In the genomic region with DNA sequence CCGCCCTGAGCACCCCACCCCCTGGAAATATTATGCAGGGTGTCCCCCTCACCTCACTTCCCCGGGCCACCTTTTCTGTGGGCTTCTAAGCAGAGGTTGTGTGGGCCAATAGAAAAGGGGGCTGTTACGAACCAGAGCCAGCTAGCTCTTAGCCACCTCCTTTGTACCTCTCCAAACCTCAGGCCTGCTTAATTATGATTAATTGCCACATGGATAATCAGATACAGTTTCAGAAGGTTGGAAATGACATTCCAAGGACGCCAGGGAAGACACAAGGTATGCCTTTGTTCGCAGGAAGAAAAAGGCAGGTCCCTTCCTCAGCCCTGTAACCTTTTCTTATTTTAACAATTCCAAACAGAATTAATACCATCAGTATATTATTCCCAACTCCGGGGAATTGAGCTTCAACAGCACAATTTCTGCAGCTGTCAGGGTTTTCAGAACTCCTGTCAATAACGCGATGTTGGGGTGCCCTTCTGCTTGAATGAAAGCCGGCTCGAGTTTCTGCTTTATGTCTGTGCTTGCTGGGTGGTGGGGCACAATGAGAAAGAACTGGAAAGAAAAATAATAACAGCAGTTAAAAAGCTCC, we compare ENCODE assay signal across 10 mouse cellular contexts.
A peak's percentile ranks its signal among the peaks of the same experiment; 100 is the strongest.
DNase-seq lines count a peak whose midpoint lies in the region; ATAC-seq and TF ChIP-seq lines count a peak whose summit lies in the region.
"Had no signal": no experiment of that assay in that cellular context is flagged by ENCODE, and none has a peak within 500 bp of the region (broad histone marks: within the 10 kb centered on the region; RNA-seq: fewer than 3 reads in every experiment).

No protein-coding gene starts in this region.

- H3K36me3 ChIP-seq in kidney, adult 2 months (ENCODE audit: control insufficient read depth, insufficient read depth, low read length), result no peaks in the 10 kb centered on the region
- H3K36me3 ChIP-seq in embryonic facial prominence, embryonic 14.5 days (ENCODE audit: control insufficient read depth, insufficient read depth, low read length), result no peaks in the 10 kb centered on the region
- no peaks in the 10 kb centered on the region for H3K36me3 ChIP-seq in hindbrain, embryonic 12.5 days
- H3K36me3 ChIP-seq in midbrain, embryonic 15.5 days (replicated peaks), result no peaks in the 10 kb centered on the region

- no peak overlapping the region for H3K4me3 ChIP-seq in kidney, adult 2 months (ENCODE audit: insufficient read depth, low read depth, low read length)
- H3K4me3 ChIP-seq in embryonic facial prominence, embryonic 14.5 days (ENCODE audit: low read depth, low read length), result no peak overlapping the region
- H3K4me3 ChIP-seq in hindbrain, embryonic 12.5 days, result no peak overlapping the region
- H3K4me3 ChIP-seq in midbrain, embryonic 15.5 days, result no peak overlapping the region

- no peak for DNase-seq in kidney, adult 2 months
- no peak for DNase-seq in kidney, adult 18-20 months
- DNase-seq in embryonic facial prominence, embryonic 14.5 days (ENCODE audit: low spot score), result peak; percentile 77
- DNase-seq in yolk sac, embryonic 10.5 days (ENCODE audit: low spot score), result no peak
- DNase-seq in layer of hippocampus, adult 11-12 months (ENCODE audit: low spot score), result no peak
- DNase-seq: adrenal gland, adult 2 months; right cerebral cortex, postnatal 14 days had no signal

- ATAC-seq in embryonic facial prominence, embryonic 14.5 days (ENCODE audit: low read depth), result peak; percentile 53
- no peak for ATAC-seq in hindbrain, embryonic 12.5 days (ENCODE audit: low FRiP score)
- ATAC-seq in midbrain, embryonic 15.5 days (replicated peaks), result 0 out of 2 replicates have a peak, but pooled peaks have one; percentile 20
- ATAC-seq in frontal cortex, adult (ENCODE audit: low TSS enrichment), result no peak

- peaks cover 16% of the 10 kb centered on the region for H3K4me1 ChIP-seq in kidney, adult 2 months (ENCODE audit: control insufficient read depth, insufficient read depth, low read length)
- peaks cover 25% of the 10 kb centered on the region for H3K4me1 ChIP-seq in embryonic facial prominence, embryonic 14.5 days (ENCODE audit: control insufficient read depth, insufficient read depth, low read length)
- peaks cover 25% of the 10 kb centered on the region for H3K4me1 ChIP-seq in hindbrain, embryonic 12.5 days
- H3K4me1 ChIP-seq in midbrain, embryonic 15.5 days, result peaks cover 29% of the 10 kb centered on the region

- TF ChIP-seq POLR2A in kidney, adult 2 months (IDR thresholded peaks at IDR 0.05; ENCODE audit: low read depth, low read length), result no peak

- peak overlapping the region; percentile 63; the same call in 1 of the 2 replicates for H3K27ac ChIP-seq in kidney, adult 2 months (ENCODE audit: insufficient read depth, low read depth, low read length)
- H3K27ac ChIP-seq in embryonic facial prominence, embryonic 14.5 days (replicated peaks; ENCODE audit: low read depth, low read length), result peak overlapping the region; percentile 80
- peak overlapping the region; percentile 73 for H3K27ac ChIP-seq in hindbrain, embryonic 12.5 days
- H3K27ac ChIP-seq in midbrain, embryonic 15.5 days, result peak overlapping the region; percentile 65

- H3K4me2 ChIP-seq in embryonic facial prominence, embryonic 14.5 days (ENCODE audit: low read depth, low read length), result peak overlapping the region; percentile 34
- H3K4me2 ChIP-seq in hindbrain, embryonic 12.5 days (replicated peaks), result peak overlapping the region; percentile 15; the same call in 1 of the 2 replicates
- H3K4me2 ChIP-seq in midbrain, embryonic 15.5 days, result peak overlapping the region; percentile 10; the same call in 1 of the 2 replicates

- TF ChIP-seq CTCF in kidney, adult 2 months (conservative IDR thresholded peaks at IDR 0.05; ENCODE audit: insufficient read depth, insufficient read length, low read depth, low read length), result no peak

- 42% methylated on average over 10 of the region's 10 CpGs for WGBS in kidney, adult 2 months
- 20% methylated on average over 10 of the region's 10 CpGs for WGBS in embryonic facial prominence, embryonic 14.5 days
- 27% methylated on average over 10 of the region's 10 CpGs for WGBS in hindbrain, embryonic 12.5 days
- 26% methylated on average over 10 of the region's 10 CpGs for WGBS in midbrain, embryonic 15.5 days

- H3K27me3 ChIP-seq in kidney, adult 2 months (replicated peaks; ENCODE audit: control insufficient read depth, insufficient read depth, low read length), result no peaks in the 10 kb centered on the region
- H3K27me3 ChIP-seq in embryonic facial prominence, embryonic 14.5 days (replicated peaks; ENCODE audit: control insufficient read depth, insufficient read depth, low read length), result no peaks in the 10 kb centered on the region
- H3K27me3 ChIP-seq in hindbrain, embryonic 12.5 days, result no peaks in the 10 kb centered on the region
- no peaks in the 10 kb centered on the region for H3K27me3 ChIP-seq in midbrain, embryonic 15.5 days (replicated peaks)

- no peaks in the 10 kb centered on the region for H3K9me3 ChIP-seq in embryonic facial prominence, embryonic 14.5 days (ENCODE audit: control insufficient read depth, low read length)
- H3K9me3 ChIP-seq in hindbrain, embryonic 12.5 days (replicated peaks), result no peaks in the 10 kb centered on the region
- H3K9me3 ChIP-seq in midbrain, embryonic 15.5 days, result no peaks in the 10 kb centered on the region

- H3K9ac ChIP-seq in embryonic facial prominence, embryonic 14.5 days (ENCODE audit: low read depth, low read length), result no peak overlapping the region
- H3K9ac ChIP-seq in hindbrain, embryonic 12.5 days, result no peak overlapping the region
- H3K9ac ChIP-seq in midbrain, embryonic 15.5 days, result no peak overlapping the region

Comparison
In these comparisons a context has a peak if more than half of its experiments do, and no peak if none do; other contexts are left out.
1. ATAC-seq: peak in embryonic facial prominence, embryonic 14.5 days (single experiment) and midbrain, embryonic 15.5 days (single experiment); none in hindbrain, embryonic 12.5 days (single experiment) and frontal cortex, adult (single experiment).
2. Peak in every context shown above with its lines, with median percentiles within 50 percentile points of each other: H3K27ac ChIP-seq and H3K4me2 ChIP-seq.